Mouse (Mus musculus): Measurements from ENCODE around the gene Sftpd.

Gene Sftpd

GRCm38 (mm10) chr14:41185059-41185821, at the start of gene Sftpd:
Gene Sftpd (minus strand): TSS chr14:41185149.
- 86% methylated on average over 4 of the region's 4 CpGs for WGBS

GRCm38 (mm10) chr14:41198037-41198730, 13.2 kb upstream of the Sftpd start:
- WGBS = 62% methylated on average over 6 of the region's 6 CpGs

DNA sequence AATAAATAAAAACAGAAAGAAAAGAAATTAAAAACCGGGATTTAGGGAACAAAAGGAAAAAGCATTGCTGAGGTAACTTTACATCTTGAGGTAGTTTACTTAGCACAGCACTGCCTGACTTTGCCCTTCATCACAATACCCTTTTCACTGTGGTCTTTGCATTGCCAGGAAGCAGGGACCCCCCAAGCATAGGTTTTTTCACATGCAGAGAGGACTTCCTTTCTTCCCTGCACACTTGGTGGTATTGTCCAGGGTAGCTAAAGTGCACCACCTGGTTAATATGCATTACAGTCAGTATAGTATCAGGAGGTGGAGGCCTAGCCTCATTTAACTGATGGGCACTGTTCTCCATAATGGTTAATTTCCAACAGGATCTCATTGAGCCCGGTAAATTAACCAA, 4.5 kb upstream of the Sftpd start:
- 55% methylated on average over 2 of the region's 2 CpGs for WGBS

GRCm38 (mm10) chr14:41174802-41175201, 10.1 kb downstream of the Sftpd start:
- WGBS = 81% methylated on average over 1 of the region's 1 CpGs

DNA sequence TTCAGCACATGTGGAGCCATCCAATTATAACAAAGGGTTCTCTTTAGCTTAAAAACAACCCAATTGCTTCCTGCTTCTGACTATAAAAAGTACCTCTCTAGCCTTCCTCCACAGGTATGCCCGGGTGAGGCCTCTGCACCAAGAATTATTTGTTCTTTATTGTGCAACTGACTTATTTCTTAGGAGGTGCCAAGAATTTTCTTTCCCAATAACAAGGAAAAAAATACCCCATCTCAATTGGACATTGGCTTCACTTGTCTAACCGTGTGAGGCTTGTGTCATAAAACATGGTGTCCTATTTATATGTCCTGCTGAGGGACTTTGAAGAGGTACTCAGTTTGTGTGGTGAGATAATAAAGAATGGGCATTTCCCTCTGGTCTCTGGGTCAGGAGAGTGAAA, 14.4 kb downstream of the Sftpd start:
- WGBS = 80% methylated on average over 2 of the region's 2 CpGs

GRCm38 (mm10) chr14:41168567-41168966, 16.4 kb downstream of the Sftpd start:
- 88% methylated on average over 1 of the region's 1 CpGs for WGBS

DNA sequence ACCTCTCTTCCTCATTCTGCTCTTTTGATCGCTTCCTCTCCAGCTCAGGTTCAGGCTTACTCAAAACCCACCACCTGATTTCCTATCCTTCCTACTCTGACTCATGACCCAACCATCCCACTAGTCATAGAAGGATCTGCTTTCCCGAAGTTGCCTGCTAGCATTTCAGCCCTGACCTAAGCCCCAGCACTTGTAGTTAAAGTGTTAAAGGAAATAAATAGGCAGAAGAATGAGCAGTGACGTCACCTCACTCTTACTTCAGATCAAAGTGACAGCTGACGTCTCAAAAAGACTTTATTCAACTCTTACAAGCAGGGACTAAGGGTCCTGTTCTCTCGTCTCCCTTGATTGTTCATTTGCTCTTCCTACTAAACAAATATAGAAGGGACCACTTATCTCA, 17.7 kb downstream of the Sftpd start:
- 56% methylated on average over 5 of the region's 5 CpGs for WGBS

- 21% methylated on average over 2 of the region's 2 CpGs for WGBS
These were observed 22.3 kb downstream of the Sftpd start for GRCm38 (mm10) chr14:41162663-41163062.

- WGBS = 52% methylated on average over 1 of the region's 1 CpGs
These were observed 24.2 kb downstream of the Sftpd start for GRCm38 (mm10) chr14:41160743-41161142.

DNA sequence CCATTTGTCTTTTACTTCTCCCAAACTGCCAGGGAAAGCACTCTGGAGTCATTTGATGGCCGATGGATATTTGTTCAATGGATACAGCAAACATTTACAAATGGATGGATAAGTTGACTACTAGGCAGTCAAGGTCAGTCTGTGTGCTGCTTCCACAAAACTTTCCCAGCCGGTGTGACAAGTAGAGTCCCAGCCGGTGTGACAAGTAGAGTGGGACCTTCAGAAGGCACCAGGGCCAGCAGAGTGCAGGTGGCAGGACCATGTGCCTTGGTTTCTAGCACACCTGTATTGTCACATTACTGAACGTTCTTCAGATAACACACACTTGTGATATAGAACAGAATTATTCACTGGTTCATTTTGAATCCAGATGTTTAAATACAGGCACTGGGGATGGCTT, 24.9 kb downstream of the Sftpd start:
- WGBS = 89% methylated on average over 4 of the region's 4 CpGs

DNA sequence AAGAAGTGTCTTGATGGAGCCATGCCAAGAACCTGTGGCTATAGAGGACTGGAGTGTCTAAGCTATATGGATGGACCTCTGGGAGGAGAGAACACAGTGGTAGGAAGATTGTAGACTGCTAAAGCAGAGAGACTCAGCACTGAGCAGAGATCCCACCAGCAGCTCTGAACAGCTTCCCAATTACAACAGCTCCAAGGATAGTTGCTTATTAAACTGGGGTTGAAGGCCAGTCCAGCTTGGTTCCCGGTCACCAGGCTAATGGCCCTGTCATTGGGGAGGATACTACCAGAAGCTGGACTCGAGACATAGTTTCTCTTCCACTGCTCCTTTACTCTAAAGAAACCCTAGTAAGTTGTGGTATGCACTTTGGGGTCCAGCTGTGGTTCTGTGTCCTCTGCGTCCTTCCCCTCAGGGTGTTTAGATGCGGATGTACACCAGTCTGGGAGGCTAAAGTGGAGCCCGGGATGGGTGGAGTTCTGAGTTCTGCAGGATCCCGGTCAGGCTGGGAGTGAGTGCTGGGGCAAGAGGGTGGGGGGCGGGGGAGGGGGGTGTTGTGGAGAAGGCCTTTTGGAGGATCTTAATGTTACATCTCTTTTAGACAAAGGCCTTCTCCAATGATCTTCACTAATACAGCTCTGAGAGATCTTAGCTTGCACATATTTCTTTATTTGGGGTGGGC, 33.6 kb downstream of the Sftpd start, which contains the start of gene Mbl1:
Gene Mbl1 (plus strand): TSS at position 239 of the 679 bp plus-strand sequence.
- WGBS = 88% methylated on average over 7 of the region's 7 CpGs

DNA sequence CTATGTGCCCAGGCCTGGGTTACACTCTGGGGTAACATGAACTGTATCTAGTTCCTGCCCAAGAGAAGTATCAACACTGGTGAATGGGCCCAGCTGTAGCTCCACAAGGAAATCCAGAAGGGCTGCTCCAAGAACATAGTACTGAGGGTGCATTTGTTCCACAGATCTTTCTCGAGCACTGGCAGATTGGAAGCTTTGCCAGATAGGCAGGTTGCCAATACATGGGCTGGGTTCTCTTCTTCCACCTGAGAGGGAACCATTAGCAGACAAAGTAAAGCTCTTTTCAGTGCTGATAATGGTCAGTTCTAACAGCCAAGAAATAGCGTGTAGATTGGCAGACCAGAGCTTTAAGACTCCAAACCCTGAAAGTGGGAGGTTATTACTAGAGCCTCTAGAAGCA, 37.6 kb downstream of the Sftpd start:
- 62% methylated on average over 2 of the region's 2 CpGs for WGBS

DNA sequence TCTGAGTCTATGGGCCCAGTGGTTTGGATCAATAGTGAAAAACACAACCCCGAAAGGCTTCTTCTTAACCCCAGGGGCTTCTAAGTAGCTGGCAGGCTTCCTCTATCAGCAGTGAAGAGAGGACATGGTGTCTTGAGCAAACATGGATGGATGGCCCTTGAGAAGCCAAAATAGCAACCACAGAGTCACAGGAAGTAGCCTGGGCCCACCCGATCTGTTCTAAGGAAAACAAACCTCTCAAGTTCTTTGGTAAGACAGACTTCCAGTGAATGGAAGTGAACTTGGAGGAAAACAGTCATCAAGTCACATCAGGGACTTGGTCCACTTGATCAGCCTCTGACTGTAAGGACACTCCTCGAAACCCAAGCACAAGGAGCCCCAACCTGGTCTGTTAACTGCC, 38.0 kb downstream of the Sftpd start:
- WGBS = 81% methylated on average over 3 of the region's 3 CpGs

- 68% methylated on average over 6 of the region's 6 CpGs for WGBS
These were observed 38.9 kb downstream of the Sftpd start for GRCm38 (mm10) chr14:41146035-41146434.

GRCm38 (mm10) chr14:41140686-41141085, 44.3 kb downstream of the Sftpd start:
- 94% methylated on average over 1 of the region's 1 CpGs for WGBS

GRCm38 (mm10) chr14:41131540-41131939, 53.4 kb downstream of the Sftpd start, which contains the start of gene Sftpa1:
Gene Sftpa1 (plus strand): TSS chr14:41131782.
- WGBS = 88% methylated on average over 7 of the region's 7 CpGs

DNA sequence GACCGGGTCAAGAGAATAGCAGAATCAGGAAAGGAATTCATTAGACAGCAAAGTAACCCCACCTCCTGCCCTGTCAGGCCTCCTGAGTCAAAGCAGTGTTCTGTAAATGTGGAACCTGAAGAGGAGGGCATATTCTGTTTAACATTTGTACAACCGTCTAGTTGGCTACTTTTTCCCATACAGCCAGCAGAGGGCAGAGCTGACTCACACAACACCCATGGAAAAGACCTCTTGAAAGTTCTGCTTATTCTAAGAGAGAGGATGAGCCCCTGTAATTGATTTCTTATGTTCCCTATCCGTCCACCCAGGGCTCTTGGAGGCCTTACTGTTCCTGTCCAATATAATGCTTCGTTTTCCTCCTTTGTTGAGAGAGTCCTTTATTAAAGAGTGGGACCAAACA, 57.0 kb downstream of the Sftpd start:
- WGBS = 31% methylated on average over 4 of the region's 4 CpGs

GRCm38 (mm10) chr14:41124683-41125082, 60.3 kb downstream of the Sftpd start:
- 89% methylated on average over 5 of the region's 5 CpGs for WGBS

All from cerebral cortex, adult 2 months (tissue).